Mouse (Mus musculus): ENCODE measurements around the gene Gm20388.
"Not testable (repeated sequence)": the region's sequence is repeated elsewhere in the genome, so short reads cannot be mapped to it uniquely, and the experiment has no call there.

Gene Gm20388

GRCm38 (mm10) chr8:124144619-124144980 lies 4234.0 kb downstream of the Gm20388 start:
- no peak for DNase-seq (ENCODE audit: low spot score)

- DNase-seq (ENCODE audit: low spot score), result no peak
Observed at GRCm38 (mm10) chr8:124146286-124146685, 4235.6 kb downstream of the Gm20388 start.

- DNase-seq (ENCODE audit: low spot score), result no peak
Observed at GRCm38 (mm10) chr8:124150009-124150408, 4239.4 kb downstream of the Gm20388 start.

- no peak for DNase-seq (ENCODE audit: low spot score)
Observed at GRCm38 (mm10) chr8:124150536-124150935, 4239.9 kb downstream of the Gm20388 start.

GRCm38 (mm10) chr8:124151881-124152280 lies 4241.2 kb downstream of the Gm20388 start:
- no peak for DNase-seq (ENCODE audit: low spot score)

GRCm38 (mm10) chr8:124152771-124153170 lies 4242.1 kb downstream of the Gm20388 start:
- DNase-seq (ENCODE audit: low spot score), result no peak

GRCm38 (mm10) chr8:124156324-124156723 lies 4245.7 kb downstream of the Gm20388 start:
- no peak for DNase-seq (ENCODE audit: low spot score)

- DNase-seq (ENCODE audit: low spot score), result no peak
Observed at GRCm38 (mm10) chr8:124161683-124162082, 4251.0 kb downstream of the Gm20388 start.

- DNase-seq (ENCODE audit: low spot score), result no peak
Observed at GRCm38 (mm10) chr8:124163258-124163657, 4252.6 kb downstream of the Gm20388 start.

GRCm38 (mm10) chr8:124169749-124170148 lies 4259.1 kb downstream of the Gm20388 start:
- no peak for DNase-seq (ENCODE audit: low spot score)

GRCm38 (mm10) chr8:124170671-124171070 lies 4260.0 kb downstream of the Gm20388 start:
- DNase-seq (ENCODE audit: low spot score), result no peak

GRCm38 (mm10) chr8:124171557-124172528 lies 4261.2 kb downstream of the Gm20388 start:
- no peak for DNase-seq (ENCODE audit: low spot score)

GRCm38 (mm10) chr8:124173688-124174087 lies 4263.0 kb downstream of the Gm20388 start:
- DNase-seq (ENCODE audit: low spot score), result no peak

- DNase-seq (ENCODE audit: low spot score), result no peak
Observed at GRCm38 (mm10) chr8:124176133-124176532, 4265.5 kb downstream of the Gm20388 start.

- not testable (repeated sequence) for DNase-seq (ENCODE audit: low spot score)
Observed at GRCm38 (mm10) chr8:124177092-124177491, 4266.5 kb downstream of the Gm20388 start.

GRCm38 (mm10) chr8:124180681-124181445 lies 4270.2 kb downstream of the Gm20388 start:
- DNase-seq (ENCODE audit: low spot score), result no peak

- no peak for DNase-seq (ENCODE audit: low spot score)
Observed at GRCm38 (mm10) chr8:124181751-124182150, 4271.1 kb downstream of the Gm20388 start.

- no peak for DNase-seq (ENCODE audit: low spot score)
Observed at GRCm38 (mm10) chr8:124182224-124182623, 4271.6 kb downstream of the Gm20388 start.

- DNase-seq (ENCODE audit: low spot score), result no peak
Observed at GRCm38 (mm10) chr8:124184078-124184477, 4273.4 kb downstream of the Gm20388 start.

- DNase-seq (ENCODE audit: low spot score), result no peak
Observed at GRCm38 (mm10) chr8:124184507-124184906, 4273.9 kb downstream of the Gm20388 start.

GRCm38 (mm10) chr8:124185081-124185480 lies 4274.4 kb downstream of the Gm20388 start:
- no peak for DNase-seq (ENCODE audit: low spot score)

- DNase-seq (ENCODE audit: low spot score), result no peak
Observed at GRCm38 (mm10) chr8:124190388-124190787, 4279.7 kb downstream of the Gm20388 start.

- no peak for DNase-seq (ENCODE audit: low spot score)
Observed at GRCm38 (mm10) chr8:124192242-124192641, 4281.6 kb downstream of the Gm20388 start.

Measured in urinary bladder, postnatal 25 days (tissue).